Mouse (Mus musculus): Measurements from ENCODE around the gene Cd81. TPM values are rescaled to one million over a fixed set of nuclear protein-coding genes. Genes with fewer than 3 reads are reported as not detected.

The Cd81 gene
- polyA plus RNA-seq (2012; ENCODE audit: insufficient read depth, insufficient read length, missing spikeins) = 314 and 321 TPM in 2 replicates

DNA sequence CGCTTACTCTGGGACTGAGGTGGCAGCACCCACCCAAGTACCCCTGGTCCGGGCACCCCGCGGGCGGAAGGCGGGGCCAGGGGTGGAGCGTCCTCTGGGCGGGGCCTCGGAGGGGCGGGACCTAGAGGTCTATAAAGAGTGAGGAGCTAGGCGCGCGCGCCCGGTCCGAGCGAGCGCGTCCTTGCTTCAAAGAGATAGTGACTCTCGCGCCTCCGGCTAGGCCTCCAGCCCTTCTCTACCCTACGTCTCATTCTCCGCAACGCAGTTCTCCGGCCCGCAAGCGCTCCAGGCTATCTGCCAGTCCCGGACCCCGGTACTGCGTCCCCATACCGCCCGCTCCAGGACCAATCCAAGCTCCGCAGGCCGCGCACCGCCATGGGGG, at the start of gene Cd81:
Gene Cd81 (plus strand): TSS at position 114 of the 382 bp plus-strand sequence.
- H3K27ac ChIP-seq (ENCODE audit: insufficient read depth, low read depth, low read length) = peak within 1 kb of the TSS; percentile 50
- TF ChIP-seq CTCF (IDR thresholded peaks at IDR 0.05; ENCODE audit: low read depth, low read length) = no peak
- TF ChIP-seq POLR2A (IDR thresholded peaks at IDR 0.05; ENCODE audit: borderline replicate concordance, low read depth, low read length) = peak; percentile 89
- H3K4me1 ChIP-seq (ENCODE audit: control insufficient read depth, insufficient read depth, low read length) = peaks cover 46% of the 10 kb centered on the region
- peak within 1 kb of the TSS; percentile 63 for H3K4me3 ChIP-seq (ENCODE audit: insufficient read depth, low read length)

DNA sequence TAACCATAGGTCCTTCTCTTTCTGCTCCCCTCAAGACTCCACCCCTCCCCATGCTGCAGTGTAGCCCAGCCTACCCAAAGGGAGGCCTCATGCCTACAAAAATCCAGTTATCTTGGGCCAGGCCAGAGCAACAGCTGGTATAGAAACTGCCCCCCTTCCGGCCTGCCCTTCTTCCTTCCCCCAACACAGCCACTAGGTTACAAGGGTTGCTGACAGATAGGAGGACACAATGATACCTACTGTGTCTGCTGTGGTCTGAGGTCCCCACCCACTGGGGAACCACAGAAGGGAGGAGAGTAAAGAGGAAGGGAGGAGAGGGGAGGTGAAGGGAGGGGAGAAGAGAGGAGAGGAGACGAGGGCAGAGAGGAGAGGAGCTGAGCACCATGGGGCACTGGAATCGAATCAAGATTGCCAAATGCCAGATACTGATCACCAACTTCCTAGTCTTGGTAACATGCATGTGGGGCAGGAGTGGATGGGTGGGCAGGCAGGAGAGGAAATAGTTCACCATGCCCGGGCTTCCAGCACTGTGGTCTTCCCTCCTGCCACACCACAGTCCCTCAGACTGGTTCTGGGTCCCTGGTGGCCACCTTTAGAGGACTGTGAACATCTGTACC, 47.7 kb upstream of the Cd81 start, which contains the start of gene Tspan32:
Gene Tspan32 (plus strand): TSS at position 320 of the 617 bp plus-strand sequence.
- TF ChIP-seq POLR2A (IDR thresholded peaks at IDR 0.05; ENCODE audit: borderline replicate concordance, low read depth, low read length) (no peak), CTCF (IDR thresholded peaks at IDR 0.05; ENCODE audit: low read depth, low read length) (no peak)
- peak within 1 kb of the TSS; percentile 27 for H3K4me3 ChIP-seq (ENCODE audit: insufficient read depth, low read length)
- peaks cover 39% of the 10 kb centered on the region for H3K4me1 ChIP-seq (ENCODE audit: control insufficient read depth, insufficient read depth, low read length)
- H3K27ac ChIP-seq (ENCODE audit: insufficient read depth, low read depth, low read length) = peak within 1 kb of the TSS; percentile 11

DNA sequence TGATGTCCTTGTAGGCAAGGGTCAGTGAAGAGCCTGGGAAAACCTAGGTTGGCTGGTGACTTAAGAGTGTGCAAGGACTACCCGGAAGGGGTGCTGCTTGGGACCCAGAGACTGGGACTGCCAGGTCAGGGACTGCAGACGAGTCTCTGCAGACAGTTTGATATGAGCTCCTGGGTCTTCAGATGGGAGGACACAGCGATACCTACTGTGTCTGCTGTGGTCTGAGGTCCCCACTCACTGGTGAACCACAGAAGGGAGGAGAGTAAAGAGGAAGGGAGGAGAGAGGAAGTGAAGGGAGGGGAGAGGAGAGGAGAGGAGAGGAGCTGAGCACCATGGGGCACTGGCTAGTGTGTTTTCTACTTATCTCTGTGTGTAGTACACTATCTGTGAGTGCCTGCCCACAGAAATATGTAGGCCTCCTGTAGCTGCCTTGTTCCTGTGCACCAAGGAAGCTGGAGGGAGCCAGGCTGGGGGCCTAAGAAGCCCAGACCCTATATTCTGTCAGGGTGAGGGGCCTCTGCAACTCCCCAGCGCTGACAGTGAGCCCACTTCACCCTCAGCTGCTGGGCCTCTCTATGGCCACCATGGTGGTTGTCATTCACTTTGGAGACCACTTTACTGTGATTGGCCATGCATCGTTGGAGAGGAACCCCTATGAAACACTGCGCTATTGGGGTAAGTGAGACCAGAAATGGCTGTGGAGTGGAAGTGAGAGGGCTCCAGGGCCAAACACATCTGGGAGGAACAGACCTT, 47.0 kb upstream of the Cd81 start:
- Histone ChIP-seq H3K27ac (ENCODE audit: insufficient read depth, low read depth, low read length) (peak overlapping the region; percentile 11), H3K4me1 (ENCODE audit: control insufficient read depth, insufficient read depth, low read length) (peaks cover 40% of the 10 kb centered on the region), H3K4me3 (ENCODE audit: insufficient read depth, low read length) (peak overlapping the region; percentile 27)
- TF ChIP-seq POLR2A (IDR thresholded peaks at IDR 0.05; ENCODE audit: borderline replicate concordance, low read depth, low read length) (no peak), CTCF (IDR thresholded peaks at IDR 0.05; ENCODE audit: low read depth, low read length) (no peak)

DNA sequence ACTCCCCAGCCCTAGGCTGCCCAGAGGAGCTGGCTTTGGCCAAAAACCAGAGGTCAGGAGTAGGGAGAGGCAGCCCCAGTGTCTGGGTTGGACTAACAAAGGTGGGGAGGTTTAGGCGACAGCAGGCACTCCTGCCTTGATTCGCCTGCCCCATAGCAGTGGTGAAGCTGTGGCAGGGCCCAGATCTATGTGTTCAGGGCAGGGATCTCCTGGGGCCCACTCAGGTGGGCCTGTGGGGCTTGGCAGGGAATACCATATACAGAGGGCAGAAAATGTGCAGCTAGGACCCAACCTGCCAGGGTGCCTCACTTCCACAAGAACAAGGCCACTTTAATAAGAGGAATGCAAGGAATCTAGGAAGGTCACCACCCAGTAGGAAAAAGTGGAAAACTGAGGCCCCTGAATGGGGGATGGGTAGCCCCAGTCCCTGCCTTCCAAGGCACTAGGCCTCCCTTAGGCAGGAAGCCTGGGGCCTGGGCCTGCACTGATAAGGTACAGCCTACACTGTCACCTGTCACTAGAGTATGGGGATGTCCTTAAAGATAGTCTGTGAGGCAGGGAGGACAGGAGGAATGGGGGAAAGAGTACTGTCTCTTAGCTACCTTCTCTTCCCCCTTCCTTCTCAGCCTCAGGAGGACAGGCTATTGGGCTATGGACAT, 46.3 kb upstream of the Cd81 start:
- TF ChIP-seq POLR2A (IDR thresholded peaks at IDR 0.05; ENCODE audit: borderline replicate concordance, low read depth, low read length) (no peak), CTCF (IDR thresholded peaks at IDR 0.05; ENCODE audit: low read depth, low read length) (no peak)
- H3K4me1 ChIP-seq (ENCODE audit: control insufficient read depth, insufficient read depth, low read length) = peaks cover 40% of the 10 kb centered on the region
- H3K27ac ChIP-seq (ENCODE audit: insufficient read depth, low read depth, low read length) = no peak overlapping the region
- H3K4me3 ChIP-seq (ENCODE audit: insufficient read depth, low read length) = peak overlapping the region; percentile 27

DNA sequence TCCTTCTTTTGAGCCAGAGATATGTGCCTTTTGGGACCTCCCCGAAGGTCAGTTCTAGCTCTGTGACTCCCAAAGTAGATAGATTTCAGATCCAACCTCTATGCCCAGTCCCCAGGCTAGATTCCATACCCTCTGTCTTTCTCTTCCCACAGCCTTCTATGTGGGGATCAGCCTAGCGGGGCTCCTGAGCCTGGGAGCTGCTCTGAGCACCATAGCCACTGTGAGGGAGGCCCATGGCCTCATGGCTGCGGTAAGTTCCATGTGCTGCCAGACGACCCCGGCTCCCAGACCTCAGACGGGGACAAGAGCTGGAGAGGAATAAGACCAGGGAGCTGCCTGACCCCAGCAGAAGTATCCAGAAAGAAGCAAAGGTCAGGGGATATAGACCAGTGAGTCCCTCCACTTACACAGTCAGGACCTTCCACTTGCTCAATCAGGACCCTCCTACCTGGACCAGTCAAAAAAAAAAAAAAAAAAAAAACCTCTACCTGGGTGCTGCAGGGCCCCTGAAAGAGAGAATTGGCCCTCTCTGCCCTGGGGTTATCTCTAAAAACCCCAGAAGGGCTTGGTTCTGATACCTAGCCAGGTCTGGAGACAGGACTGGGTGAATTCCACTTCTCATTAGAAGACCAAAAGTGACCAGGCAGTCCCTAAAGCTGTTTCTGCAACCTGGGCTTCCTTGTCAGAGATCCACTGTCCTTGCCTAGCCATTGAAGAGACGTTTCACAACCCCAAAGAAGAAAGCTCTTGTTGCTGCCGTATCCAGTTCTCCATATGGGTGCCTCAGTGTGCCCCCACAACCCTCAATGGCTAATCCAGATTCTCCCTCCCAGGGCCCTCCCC, 45.6 kb upstream of the Cd81 start:
- Histone ChIP-seq H3K4me1 (ENCODE audit: control insufficient read depth, insufficient read depth, low read length) (peaks cover 40% of the 10 kb centered on the region), H3K27ac (ENCODE audit: insufficient read depth, low read depth, low read length) (no peak overlapping the region), H3K4me3 (ENCODE audit: insufficient read depth, low read length) (no peak overlapping the region)
- TF ChIP-seq CTCF (IDR thresholded peaks at IDR 0.05; ENCODE audit: low read depth, low read length) = no peak
- TF ChIP-seq POLR2A (IDR thresholded peaks at IDR 0.05; ENCODE audit: borderline replicate concordance, low read depth, low read length) = no peak

DNA sequence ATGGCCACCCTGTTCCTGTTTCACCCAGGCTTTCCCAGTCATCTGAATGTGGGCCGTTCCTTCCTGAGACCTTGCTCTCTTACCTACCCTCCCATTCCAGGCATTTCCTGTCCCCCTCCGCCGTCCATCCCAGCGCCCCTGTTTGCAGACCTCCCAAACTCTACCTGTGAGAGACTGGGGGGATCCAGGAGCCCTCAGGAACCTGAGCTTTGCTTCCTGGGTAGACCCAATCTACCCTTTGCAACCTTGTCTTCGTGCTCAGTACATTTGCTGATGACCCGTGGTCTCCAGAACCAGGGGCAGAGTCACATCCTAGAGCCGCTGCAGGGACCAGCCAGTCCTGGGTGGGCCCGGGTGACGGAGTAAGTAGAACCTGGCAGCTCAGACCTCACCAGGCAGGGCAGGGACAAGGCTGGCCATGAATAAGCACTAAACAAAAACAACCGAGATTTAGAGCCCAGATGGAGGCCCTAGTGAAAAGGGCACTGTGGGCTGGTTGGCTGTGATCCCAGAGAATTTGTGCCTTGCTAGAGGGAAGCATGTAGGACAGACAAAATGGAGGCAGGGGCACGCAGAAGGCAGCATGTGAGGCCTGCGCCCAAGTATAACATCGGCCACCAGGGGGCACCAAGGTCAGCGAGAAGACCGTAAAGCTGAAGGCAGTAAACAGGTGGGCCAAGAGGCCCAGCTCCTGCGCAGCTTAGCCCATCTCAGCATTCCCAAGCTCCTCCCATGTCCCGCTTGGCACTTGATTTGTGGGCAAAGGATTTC, 44.8 kb upstream of the Cd81 start:
- H3K27ac ChIP-seq (ENCODE audit: insufficient read depth, low read depth, low read length) = no peak overlapping the region
- H3K4me1 ChIP-seq (ENCODE audit: control insufficient read depth, insufficient read depth, low read length) = peaks cover 40% of the 10 kb centered on the region
- H3K4me3 ChIP-seq (ENCODE audit: insufficient read depth, low read length) = no peak overlapping the region
- TF ChIP-seq CTCF (IDR thresholded peaks at IDR 0.05; ENCODE audit: low read depth, low read length) = peak; percentile 59; the same call in 1 of the 2 replicates
- no peak for TF ChIP-seq POLR2A (IDR thresholded peaks at IDR 0.05; ENCODE audit: borderline replicate concordance, low read depth, low read length)

DNA sequence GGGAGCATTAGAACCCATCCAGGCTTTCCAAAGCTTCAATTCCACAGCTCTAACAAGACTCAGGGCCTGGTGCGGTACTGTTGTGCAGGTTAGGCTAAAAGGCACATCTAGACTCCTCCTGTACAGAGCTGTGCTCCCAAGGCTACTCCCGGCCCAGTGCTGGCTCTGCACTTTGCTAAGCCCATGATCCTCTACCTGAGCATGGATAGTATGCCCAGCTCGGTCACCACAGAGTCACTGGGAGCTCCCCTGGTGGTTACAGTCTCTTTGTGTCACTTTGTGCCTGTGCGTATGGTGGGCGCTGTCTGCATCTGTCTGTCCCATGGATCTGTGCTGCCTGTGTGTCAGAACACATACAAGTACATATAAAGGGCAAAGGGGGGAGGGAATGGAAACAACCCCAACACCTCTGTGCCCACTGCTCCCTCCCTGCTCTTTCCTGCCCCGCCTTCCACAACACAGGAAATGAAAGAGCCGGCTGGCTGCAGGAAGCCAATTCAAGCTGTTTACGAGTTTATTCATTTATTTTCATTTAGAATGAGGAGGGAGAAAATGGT, 44.1 kb upstream of the Cd81 start:
- Histone ChIP-seq H3K4me3 (ENCODE audit: insufficient read depth, low read length) (no peak overlapping the region), H3K27ac (ENCODE audit: insufficient read depth, low read depth, low read length) (no peak overlapping the region), H3K4me1 (ENCODE audit: control insufficient read depth, insufficient read depth, low read length) (peaks cover 40% of the 10 kb centered on the region)
- TF ChIP-seq CTCF (IDR thresholded peaks at IDR 0.05; ENCODE audit: low read depth, low read length) (no peak; the same call in none of the 2 replicates), POLR2A (IDR thresholded peaks at IDR 0.05; ENCODE audit: borderline replicate concordance, low read depth, low read length) (no peak)

DNA sequence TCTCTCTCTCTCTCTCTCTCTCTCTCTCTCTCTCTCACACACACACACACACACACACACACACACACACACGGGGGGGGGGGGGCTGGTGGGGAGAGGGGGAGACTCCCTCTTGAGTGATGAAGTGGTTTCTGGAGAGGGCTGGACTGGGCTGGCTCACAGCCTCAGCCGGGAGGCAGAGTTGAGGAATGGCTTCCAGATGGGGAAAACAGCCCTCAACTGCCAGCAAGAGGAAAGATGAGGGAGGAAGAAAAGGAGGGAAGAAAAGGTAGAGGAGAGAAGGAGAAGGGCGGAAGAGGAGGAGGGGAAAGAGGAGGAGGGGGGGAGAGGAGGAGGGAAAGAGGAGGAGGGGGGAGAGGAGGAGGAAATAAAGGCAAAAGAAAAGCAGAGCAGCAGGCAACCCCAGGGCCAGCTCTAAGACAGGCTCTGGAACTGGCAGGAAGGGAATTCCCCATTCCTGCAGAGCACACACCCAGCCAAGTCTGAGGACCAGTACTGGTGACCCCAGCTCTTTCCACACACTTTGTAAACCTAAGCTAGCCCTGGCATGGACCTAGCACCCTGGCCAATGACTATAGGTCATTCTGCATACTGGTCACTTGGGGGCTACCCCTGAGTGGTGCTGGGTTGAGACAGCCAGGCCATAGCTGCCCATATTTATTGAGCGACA, 43.4 kb upstream of the Cd81 start:
- TF ChIP-seq CTCF (IDR thresholded peaks at IDR 0.05; ENCODE audit: low read depth, low read length) (no peak), POLR2A (IDR thresholded peaks at IDR 0.05; ENCODE audit: borderline replicate concordance, low read depth, low read length) (no peak)
- H3K27ac ChIP-seq (ENCODE audit: insufficient read depth, low read depth, low read length) = no peak overlapping the region
- peaks cover 46% of the 10 kb centered on the region for H3K4me1 ChIP-seq (ENCODE audit: control insufficient read depth, insufficient read depth, low read length)
- no peak overlapping the region for H3K4me3 ChIP-seq (ENCODE audit: insufficient read depth, low read length)
